Mouse (Mus musculus) embryonic fibroblast, embryonic 13.5 days (primary cell): Measurements from ENCODE around the gene Hectd2. TPM values are rescaled to one million over a fixed set of nuclear protein-coding genes. Genes with fewer than 3 reads are reported as not detected.

Experiments used
- H3K27ac ChIP-seq: 2 replicates; pipeline ENCODE4 v1.5.1; 2012; ENCODE audit warnings: low read length, control low read depth, inconsistent platforms; ENCODE audit not compliant: insufficient read depth
- H3K4me1 ChIP-seq: 2 replicates; pipeline ENCODE4 v1.6.1; 2011; ENCODE audit warnings: low read length; ENCODE audit not compliant: control insufficient read depth, insufficient read depth
- H3K4me3 ChIP-seq: 2 replicates; pipeline ENCODE4 v1.5.1; 2011; ENCODE audit warnings: mild to moderate bottlenecking, control low read depth, low read length; ENCODE audit not compliant: insufficient read depth
- CTCF ChIP-seq: IDR thresholded peaks from 2 replicates; pipeline ENCODE4 v1.5.1; 2011; ENCODE audit warnings: mild to moderate bottlenecking, control low read depth, low read length, moderate library complexity, borderline replicate concordance; ENCODE audit not compliant: insufficient read depth
- POLR2A ChIP-seq: IDR thresholded peaks from 2 replicates; pipeline ENCODE4 v1.6.1; 2011; ENCODE audit warnings: low read depth, mild to moderate bottlenecking, control low read depth, low read length, moderate library complexity
- polyA plus RNA-seq: library from polyadenylated mRNA; stranded (reverse); fragments of >200 nt; gene quantifications from 2 replicates; pipeline ENCODE4 v1.2.4, GENCODE M21; 2011; ENCODE audit warnings: low read depth; ENCODE audit not compliant: missing spikeins, insufficient read length

Hectd2 gene
- polyA plus RNA-seq, 1 experiment = 9.1 TPM

DNA sequence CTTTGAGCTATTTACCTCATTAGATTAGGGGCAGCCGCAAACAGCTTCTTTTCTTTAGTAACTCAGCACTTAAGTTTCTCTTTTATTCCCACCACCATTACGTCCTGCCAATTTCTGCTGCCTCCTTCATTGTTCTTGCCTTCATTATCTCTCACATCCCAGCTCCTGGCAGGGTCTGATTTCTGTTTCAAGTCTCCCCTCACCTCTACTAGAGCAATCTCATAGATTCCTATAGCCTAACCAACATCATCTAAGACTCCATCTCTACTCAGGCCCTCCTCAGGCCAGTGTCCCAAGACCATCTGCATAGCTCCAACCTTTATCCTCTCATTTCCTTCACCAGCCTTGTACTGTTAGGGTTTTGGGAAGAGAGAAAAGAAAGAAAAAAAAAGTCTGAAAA is 19.3 kb upstream of the Hectd2 start:
- no peak overlapping the region for H3K4me3 ChIP-seq
- no peak for TF ChIP-seq CTCF
- peaks cover 7% of the 10 kb centered on the region for H3K4me1 ChIP-seq
- H3K27ac ChIP-seq = peak overlapping the region; percentile 38; the same call in 1 of the 2 replicates

DNA sequence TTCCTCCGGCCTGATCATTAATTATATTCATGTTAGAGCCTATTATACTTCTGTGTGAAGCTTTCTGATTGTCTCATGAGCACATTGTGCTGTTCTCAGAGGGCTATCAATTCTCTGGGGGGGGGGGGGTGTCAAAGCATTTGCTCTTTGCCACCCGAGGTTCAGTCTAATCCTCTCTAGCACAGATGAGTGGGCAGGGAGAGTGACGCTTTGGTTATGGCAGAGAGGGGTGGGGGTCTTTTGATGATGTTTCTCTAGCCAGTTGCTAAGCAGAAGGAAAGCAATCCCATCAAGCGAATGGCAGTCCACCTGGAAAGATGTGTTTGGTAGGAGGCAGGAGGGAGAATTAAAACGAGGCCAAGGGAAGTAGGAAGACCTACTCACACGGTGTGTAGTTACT is 18.6 kb upstream of the Hectd2 start:
- H3K4me1 ChIP-seq = peaks cover 7% of the 10 kb centered on the region
- no peak for TF ChIP-seq CTCF
- H3K4me3 ChIP-seq = no peak overlapping the region
- H3K27ac ChIP-seq = no peak overlapping the region

DNA sequence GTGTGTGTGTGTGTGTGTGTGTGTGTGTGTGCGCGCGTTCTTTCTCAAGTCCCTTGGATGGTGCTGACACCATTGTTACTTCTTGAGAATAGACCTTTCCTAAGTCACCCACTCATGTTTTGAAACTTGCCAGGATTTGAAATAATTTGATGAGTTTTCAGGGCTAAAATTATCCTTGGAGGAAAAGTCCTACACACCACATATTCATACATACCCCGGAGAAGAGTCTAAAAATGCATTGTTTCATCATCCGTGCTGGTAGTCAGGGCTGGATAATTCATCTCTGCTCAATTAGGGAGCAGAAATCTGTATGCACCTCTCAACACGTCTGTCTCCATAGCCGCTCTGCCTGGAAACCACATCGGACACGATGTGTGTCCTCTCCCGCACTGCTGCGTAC is 17.5 kb upstream of the Hectd2 start:
- TF ChIP-seq POLR2A (no peak), CTCF (no peak)
- Histone ChIP-seq H3K4me3 (no peak overlapping the region), H3K4me1 (peaks cover 7% of the 10 kb centered on the region), H3K27ac (no peak overlapping the region)

DNA sequence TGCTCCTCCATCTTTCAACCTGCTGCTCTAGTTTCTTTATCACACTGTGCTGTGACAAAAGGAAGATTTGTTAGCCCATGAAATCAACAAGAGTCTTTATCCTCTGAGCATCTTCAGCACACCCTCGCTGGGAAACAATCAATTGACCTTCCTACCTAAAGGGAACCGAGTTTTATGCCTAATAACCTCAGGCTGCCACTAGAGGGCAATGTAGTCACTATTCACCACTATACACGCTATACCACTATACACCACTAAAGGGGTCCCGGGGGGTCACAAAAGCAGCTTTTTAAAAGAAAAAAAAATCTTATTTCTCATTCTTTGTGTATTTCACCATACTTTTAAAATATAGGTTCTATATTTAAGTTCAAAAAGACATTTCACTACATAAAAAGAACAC is 15.9 kb upstream of the Hectd2 start:
- no peak overlapping the region for H3K27ac ChIP-seq
- TF ChIP-seq CTCF = no peak
- no peak for TF ChIP-seq POLR2A
- H3K4me1 ChIP-seq = peaks cover 7% of the 10 kb centered on the region
- H3K4me3 ChIP-seq = no peak overlapping the region

DNA sequence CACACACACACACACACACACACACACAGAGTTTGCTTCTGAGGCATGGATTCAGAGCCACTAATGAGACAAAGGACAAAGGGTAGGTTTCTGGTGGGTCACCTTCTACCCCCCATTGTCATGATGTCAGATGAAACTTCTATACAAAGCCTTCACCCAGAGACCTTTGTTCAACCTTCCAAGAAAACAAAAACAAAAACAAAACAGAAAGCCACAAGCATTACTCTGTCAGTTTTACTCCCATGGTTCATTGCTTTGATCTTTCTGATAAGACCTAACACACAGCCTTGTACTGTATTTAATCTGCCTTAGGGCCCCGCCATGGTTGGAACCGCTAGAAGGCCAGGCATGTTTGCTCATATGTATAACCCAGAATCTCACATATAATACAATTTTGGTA is 15.1 kb upstream of the Hectd2 start:
- no peak overlapping the region for H3K4me3 ChIP-seq
- TF ChIP-seq CTCF = no peak
- TF ChIP-seq POLR2A = no peak
- peaks cover 7% of the 10 kb centered on the region for H3K4me1 ChIP-seq
- no peak overlapping the region for H3K27ac ChIP-seq

DNA sequence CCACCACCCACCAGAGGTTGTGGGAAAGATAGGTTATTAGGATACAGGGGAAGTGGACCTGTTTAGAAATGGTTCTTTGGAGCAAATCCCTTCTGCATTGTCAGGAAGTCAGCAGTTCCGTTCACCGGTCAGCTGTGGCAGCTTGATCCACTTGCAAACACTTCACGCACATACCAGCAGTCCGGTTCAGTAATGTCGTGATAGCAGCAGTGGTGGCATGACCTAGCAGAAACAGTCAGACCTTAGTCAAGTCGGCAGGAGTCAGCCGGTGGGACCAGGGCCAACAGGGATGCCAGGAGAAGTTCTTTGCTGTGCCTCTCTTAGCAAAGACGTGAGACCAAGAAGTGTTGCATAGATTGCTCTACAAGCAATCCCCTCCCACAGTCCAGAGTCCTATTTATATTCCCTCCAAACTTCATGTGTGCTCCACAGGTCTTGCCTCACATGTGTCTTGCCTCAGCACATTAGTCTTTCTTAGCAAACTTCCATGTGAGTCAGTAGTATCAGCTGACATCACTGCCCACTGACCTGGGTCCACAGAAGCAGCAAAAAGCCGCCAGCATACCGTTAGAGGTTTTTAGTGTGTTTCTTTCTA is 14.3 kb upstream of the Hectd2 start:
- no peak overlapping the region for H3K4me3 ChIP-seq
- no peak overlapping the region for H3K27ac ChIP-seq
- H3K4me1 ChIP-seq = peaks cover 5% of the 10 kb centered on the region
- no peak for TF ChIP-seq POLR2A
- no peak for TF ChIP-seq CTCF

DNA sequence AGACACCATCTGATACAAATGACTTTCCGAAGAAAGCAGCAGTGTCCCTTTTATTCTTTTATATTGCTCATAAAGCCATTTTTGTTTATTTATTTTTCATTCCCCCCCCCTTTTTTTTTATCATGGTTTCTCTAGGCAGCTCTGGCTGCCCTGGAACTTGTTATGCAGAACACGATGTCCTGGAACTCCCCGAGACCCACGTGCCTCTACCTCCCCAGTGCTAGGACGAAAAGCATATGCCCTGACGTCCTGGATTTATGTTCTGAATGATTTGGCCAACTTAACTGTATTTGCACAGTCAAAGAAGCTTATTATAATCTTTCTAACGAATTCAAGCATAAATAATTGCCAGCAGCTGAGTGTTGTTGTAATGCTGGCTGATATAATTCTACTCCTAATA is 13.7 kb upstream of the Hectd2 start:
- TF ChIP-seq POLR2A (no peak), CTCF (no peak)
- no peak overlapping the region for H3K27ac ChIP-seq
- H3K4me3 ChIP-seq = no peak overlapping the region
- H3K4me1 ChIP-seq = peaks cover 2% of the 10 kb centered on the region; the same call in 1 of the 2 replicates

DNA sequence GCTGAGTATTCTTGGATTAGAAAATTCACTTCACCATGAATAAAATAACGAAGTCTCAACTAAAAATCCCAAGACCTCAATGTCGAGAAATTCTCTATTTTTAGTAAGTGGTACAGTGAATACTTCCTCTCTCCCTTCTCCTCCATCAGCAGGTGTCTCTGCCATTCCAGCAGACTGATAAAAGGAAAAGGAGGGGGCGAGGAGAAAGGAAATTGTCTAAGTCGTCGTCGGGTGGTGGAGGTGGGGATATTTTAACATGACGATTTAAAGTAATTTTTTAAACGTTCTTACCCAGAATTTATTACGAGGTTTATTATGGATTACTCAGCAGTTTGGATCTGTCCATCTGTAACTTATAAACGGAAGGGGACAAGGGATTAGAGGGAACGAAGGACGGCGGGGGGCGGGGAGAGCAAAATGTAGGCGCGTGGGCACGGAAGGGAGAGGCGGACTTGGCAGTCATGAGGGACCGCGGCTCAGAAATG is 836 bp upstream of the Hectd2 start:
- H3K4me3 ChIP-seq = peak overlapping the region; percentile 28
- TF ChIP-seq POLR2A (no peak), CTCF (no peak)
- no peak overlapping the region for H3K27ac ChIP-seq
- no peaks in the 10 kb centered on the region for H3K4me1 ChIP-seq

DNA sequence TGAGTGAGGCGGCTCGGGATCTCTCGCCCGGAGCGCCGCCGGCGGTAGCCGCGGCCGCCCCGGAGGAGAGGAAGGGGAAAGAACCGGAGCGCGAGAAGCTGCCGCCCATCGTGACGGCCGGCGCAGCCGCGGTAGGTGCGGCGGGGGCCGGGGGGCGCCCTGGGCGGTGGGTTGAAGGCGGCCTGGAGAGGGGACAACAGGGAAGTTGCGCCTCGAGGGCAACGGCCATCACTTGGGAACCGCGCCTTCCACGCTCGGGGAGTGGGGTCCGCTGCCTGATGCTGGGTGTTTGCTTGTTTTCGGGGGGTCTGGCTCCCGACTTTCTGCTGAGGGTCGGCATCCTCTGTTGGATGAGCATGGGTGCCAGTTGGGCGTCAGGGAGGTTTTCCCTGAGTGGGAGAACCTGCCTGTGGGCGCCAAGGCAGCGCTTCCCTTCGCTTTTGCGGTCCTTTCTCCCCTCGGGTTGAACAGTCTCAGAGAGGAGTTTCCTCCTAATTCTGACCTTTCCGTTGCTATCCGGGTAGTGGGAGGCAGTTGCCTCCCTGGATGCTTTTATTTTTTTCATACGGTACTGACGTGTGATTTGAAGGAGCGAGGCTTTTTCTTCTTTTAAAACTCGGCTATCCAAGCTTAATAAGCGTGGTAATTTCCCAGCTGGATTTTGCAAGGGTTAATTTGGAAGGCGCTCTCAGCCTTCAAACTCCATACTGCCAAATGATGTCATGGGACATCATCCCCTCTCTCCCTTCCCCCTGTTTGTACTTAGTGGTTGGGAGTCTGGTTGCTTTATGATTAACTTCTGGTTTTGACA is 551 bp downstream of the Hectd2 start:
- H3K4me1 ChIP-seq = no peaks in the 10 kb centered on the region
- peak overlapping the region; percentile 74 for H3K4me3 ChIP-seq
- TF ChIP-seq CTCF (no peak), POLR2A (no peak)
- H3K27ac ChIP-seq = no peak overlapping the region

DNA sequence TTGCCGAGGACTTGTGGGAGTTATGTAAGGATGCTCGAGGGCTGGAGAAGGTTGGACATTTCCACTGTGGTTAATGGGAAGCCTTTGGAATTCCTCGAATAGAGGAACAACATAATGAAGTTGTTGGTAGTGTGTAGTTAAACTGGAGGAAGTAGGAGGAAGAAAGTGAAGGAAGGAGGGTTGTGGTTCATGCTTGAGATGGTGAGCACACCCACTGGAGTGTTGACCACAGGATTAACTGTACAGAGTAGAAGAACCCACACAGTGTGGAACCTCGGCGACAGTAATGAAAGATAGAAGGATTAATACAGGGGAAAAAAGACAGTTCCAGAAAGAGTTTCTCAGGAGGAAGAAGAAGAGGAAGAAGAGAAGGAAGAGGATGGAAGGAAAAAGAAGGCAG is 4.9 kb downstream of the Hectd2 start:
- no peak for TF ChIP-seq POLR2A
- no peak for TF ChIP-seq CTCF
- H3K4me3 ChIP-seq = no peak overlapping the region

More for the DNA sequence above, 4.9 kb downstream of the Hectd2 start:
- Histone ChIP-seq H3K27ac (no peak overlapping the region), H3K4me1 (no peaks in the 10 kb centered on the region)
